Mouse (Mus musculus) brain, embryonic 14.5 days (tissue): ENCODE data around the gene Vmn1r39. TPM values are rescaled to one million over a fixed set of nuclear protein-coding genes. Genes with fewer than 3 reads are reported as not detected.
"Not testable (repeated sequence)": the region's sequence is repeated elsewhere in the genome, so short reads cannot be mapped to it uniquely, and the experiment has no call there.

Experiments used
- DNase-seq: peaks from one replicate; pipeline ENCODE4 v3.0.0-alpha.2; 2011; ENCODE audit warnings: low read depth
- CTCF ChIP-seq: fragments of 200-500 bp; IDR thresholded peaks from 2 replicates; pipeline ENCODE4 v1.5.1; 2012; ENCODE audit warnings: inconsistent platforms, mild to moderate bottlenecking, moderate library complexity, borderline replicate concordance; ENCODE audit not compliant: insufficient read depth, insufficient read length; ENCODE audit errors: extremely low read depth
- POLR2A ChIP-seq: fragments of 200-500 bp; IDR thresholded peaks from 2 replicates; pipeline ENCODE4 v1.6.1; 2012; ENCODE audit warnings: mild to moderate bottlenecking, inconsistent platforms, borderline replicate concordance; ENCODE audit not compliant: poor library complexity, insufficient read depth, insufficient read length, severe bottlenecking; ENCODE audit errors: extremely low read depth
- polyA plus RNA-seq: library from polyadenylated mRNA; depleted of rRNA; stranded (reverse); fragments of >200 nt; gene quantifications from 2 replicates; pipeline ENCODE4 v1.2.3, GENCODE M21; 2012; rRNA removed

Gene Vmn1r39
- polyA plus RNA-seq = not detected in 2 replicates

GRCm38 (mm10) chr6:66810509-66810908 lies at the start of gene Vmn1r39:
Gene Vmn1r39 (minus strand): TSS chr6:66810609.
- TF ChIP-seq POLR2A (no peak), CTCF (no peak)
- DNase-seq = no peak

- TF ChIP-seq CTCF = no peak
- no peak for TF ChIP-seq POLR2A
- no peak for DNase-seq
Measured at GRCm38 (mm10) chr6:66859391-66859790, 49.0 kb upstream of the Vmn1r39 start.

GRCm38 (mm10) chr6:66858356-66858755 lies 47.9 kb upstream of the Vmn1r39 start:
- DNase-seq = no peak
- TF ChIP-seq CTCF (no peak), POLR2A (no peak)

GRCm38 (mm10) chr6:66856236-66856635 lies 45.8 kb upstream of the Vmn1r39 start:
- TF ChIP-seq CTCF = no peak
- no peak for TF ChIP-seq POLR2A
- DNase-seq = no peak

GRCm38 (mm10) chr6:66848936-66849335 lies 38.5 kb upstream of the Vmn1r39 start:
- no peak for DNase-seq
- TF ChIP-seq CTCF (no peak), POLR2A (no peak)

GRCm38 (mm10) chr6:66840631-66841030 lies 30.2 kb upstream of the Vmn1r39 start:
- TF ChIP-seq CTCF = peak; percentile 48; the same call in 1 of the 2 replicates
- DNase-seq = peak; percentile 46

- TF ChIP-seq POLR2A (no peak), CTCF (no peak)
- peak; percentile 1 for DNase-seq
Measured at GRCm38 (mm10) chr6:66836932-66837331, 26.5 kb upstream of the Vmn1r39 start.

- DNase-seq = no peak
- TF ChIP-seq POLR2A = no peak
- no peak for TF ChIP-seq CTCF
Measured at GRCm38 (mm10) chr6:66806311-66806710, 4.1 kb downstream of the Vmn1r39 start.

- TF ChIP-seq POLR2A = no peak
- TF ChIP-seq CTCF = no peak
- DNase-seq = no peak
Measured at GRCm38 (mm10) chr6:66805713-66806112, 4.7 kb downstream of the Vmn1r39 start.

- DNase-seq = not testable (repeated sequence)
Measured at GRCm38 (mm10) chr6:66782527-66782926, 27.9 kb downstream of the Vmn1r39 start, which contains the start of gene Vmn1r38. Gene Vmn1r38 (minus strand): TSS chr6:66782627.

Other genes starting within 250 kb of the Vmn1r39 start
- not detected in 2 replicates for gene Vmn1r33, start 192.3 kb downstream of the Vmn1r39 start, polyA plus RNA-seq
- gene Vmn1r34, start 166.7 kb downstream of the Vmn1r39 start, polyA plus RNA-seq = not detected in 2 replicates
- gene Vmn1r35, start 124.7 kb downstream of the Vmn1r39 start, polyA plus RNA-seq = not detected in 2 replicates
- not detected in 2 replicates for gene Vmn1r36, start 91.4 kb downstream of the Vmn1r39 start, polyA plus RNA-seq
- not detected in 2 replicates for gene Vmn1r37, start 81.2 kb downstream of the Vmn1r39 start, polyA plus RNA-seq
- not detected in 2 replicates for gene Vmn1r38, start 28.0 kb downstream of the Vmn1r39 start, polyA plus RNA-seq
- gene Gng12, start 85.8 kb upstream of the Vmn1r39 start, polyA plus RNA-seq = 12.5 and 23.2 TPM in 2 replicates
- 16.9 and 17.4 TPM in 2 replicates for gene Gadd45a, start 226.8 kb upstream of the Vmn1r39 start, polyA plus RNA-seq